Mouse (Mus musculus): ENCODE results near the gene Elp5. TPM values are rescaled to one million over a fixed set of nuclear protein-coding genes. Genes with fewer than 3 reads are reported as not detected.
A peak's percentile ranks its signal among the peaks of the same experiment; 100 is the strongest.

Gene Elp5
- polyA plus RNA-seq (2012; ENCODE audit: insufficient read depth, low replicate concordance), result 11.0 TPM in 1 of 2 replicates, not detected in the other

GRCm38 (mm10) chr11:69982225-69982624, at the start of gene Elp5:
Elp5 (minus strand) TSS chr11:69982517.
- Histone ChIP-seq H3K27me3 (replicated peaks) (no peaks in the 10 kb centered on the region), H3K9me3 (no peaks in the 10 kb centered on the region), H3K36me3 (replicated peaks; ENCODE audit: low read length) (peaks cover 58% of the 10 kb centered on the region), H3K4me1 (peaks cover 44% of the 10 kb centered on the region), H3K4me3 (replicated peaks) (peak within 1 kb of the TSS; percentile 95)
- no peak for TF ChIP-seq FLI1 (IDR thresholded peaks at IDR 0.05; ENCODE audit: low read length)
- no peak for TF ChIP-seq GATA1 (IDR thresholded peaks at IDR 0.05; ENCODE audit: borderline replicate concordance, low read length)

- Histone ChIP-seq H3K4me3 (replicated peaks) (no peak overlapping the region), H3K27me3 (replicated peaks) (no peaks in the 10 kb centered on the region), H3K4me1 (peaks cover 40% of the 10 kb centered on the region), H3K36me3 (replicated peaks; ENCODE audit: low read length) (peaks cover 41% of the 10 kb centered on the region), H3K9me3 (no peaks in the 10 kb centered on the region)
- TF ChIP-seq GATA1 (IDR thresholded peaks at IDR 0.05; ENCODE audit: borderline replicate concordance, low read length) (no peak), FLI1 (IDR thresholded peaks at IDR 0.05; ENCODE audit: low read length) (no peak)
Observed at GRCm38 (mm10) chr11:70031321-70031670, 49.0 kb upstream of the Elp5 start.

GRCm38 (mm10) chr11:70030651-70031320, 48.5 kb upstream of the Elp5 start:
- Histone ChIP-seq H3K27me3 (replicated peaks) (no peaks in the 10 kb centered on the region), H3K4me3 (replicated peaks) (no peak overlapping the region), H3K9me3 (no peaks in the 10 kb centered on the region), H3K36me3 (replicated peaks; ENCODE audit: low read length) (peaks cover 41% of the 10 kb centered on the region), H3K4me1 (peaks cover 41% of the 10 kb centered on the region)
- no peak for TF ChIP-seq FLI1 (IDR thresholded peaks at IDR 0.05; ENCODE audit: low read length)
- TF ChIP-seq GATA1 (IDR thresholded peaks at IDR 0.05; ENCODE audit: borderline replicate concordance, low read length), result no peak

- H3K4me3 ChIP-seq (replicated peaks), result no peak overlapping the region
- no peaks in the 10 kb centered on the region for H3K9me3 ChIP-seq
- H3K4me1 ChIP-seq, result peaks cover 40% of the 10 kb centered on the region
- no peaks in the 10 kb centered on the region for H3K27me3 ChIP-seq (replicated peaks)
- TF ChIP-seq GATA1 (IDR thresholded peaks at IDR 0.05; ENCODE audit: borderline replicate concordance, low read length) (no peak), FLI1 (IDR thresholded peaks at IDR 0.05; ENCODE audit: low read length) (no peak)
- peaks cover 41% of the 10 kb centered on the region for H3K36me3 ChIP-seq (replicated peaks; ENCODE audit: low read length)
Observed at GRCm38 (mm10) chr11:70029829-70030550, 47.7 kb upstream of the Elp5 start.

GRCm38 (mm10) chr11:70029130-70029801, 46.9 kb upstream of the Elp5 start:
- Histone ChIP-seq H3K4me3 (replicated peaks) (peak overlapping the region; percentile 76), H3K4me1 (peaks cover 43% of the 10 kb centered on the region), H3K27me3 (replicated peaks) (no peaks in the 10 kb centered on the region), H3K9me3 (no peaks in the 10 kb centered on the region), H3K36me3 (replicated peaks; ENCODE audit: low read length) (peaks cover 37% of the 10 kb centered on the region)
- TF ChIP-seq GATA1 (IDR thresholded peaks at IDR 0.05; ENCODE audit: borderline replicate concordance, low read length), result no peak
- no peak for TF ChIP-seq FLI1 (IDR thresholded peaks at IDR 0.05; ENCODE audit: low read length)

GRCm38 (mm10) chr11:70028401-70029129, 46.2 kb upstream of the Elp5 start:
- TF ChIP-seq GATA1 (IDR thresholded peaks at IDR 0.05; ENCODE audit: borderline replicate concordance, low read length), result no peak
- TF ChIP-seq FLI1 (IDR thresholded peaks at IDR 0.05; ENCODE audit: low read length), result no peak
- Histone ChIP-seq H3K27me3 (replicated peaks) (no peaks in the 10 kb centered on the region), H3K4me1 (peaks cover 47% of the 10 kb centered on the region)

GRCm38 (mm10) chr11:70027397-70027796, 45.1 kb upstream of the Elp5 start:
- peaks cover 25% of the 10 kb centered on the region for H3K36me3 ChIP-seq (replicated peaks; ENCODE audit: low read length)
- no peaks in the 10 kb centered on the region for H3K9me3 ChIP-seq
- no peaks in the 10 kb centered on the region for H3K27me3 ChIP-seq (replicated peaks)
- no peak overlapping the region for H3K4me3 ChIP-seq (replicated peaks)
- TF ChIP-seq GATA1 (IDR thresholded peaks at IDR 0.05; ENCODE audit: borderline replicate concordance, low read length) (no peak), FLI1 (IDR thresholded peaks at IDR 0.05; ENCODE audit: low read length) (no peak)
- peaks cover 47% of the 10 kb centered on the region for H3K4me1 ChIP-seq

More at GRCm38 (mm10) chr11:70028401-70029129, 46.2 kb upstream of the Elp5 start:
- H3K36me3 ChIP-seq (replicated peaks; ENCODE audit: low read length), result peaks cover 33% of the 10 kb centered on the region
- no peak overlapping the region for H3K4me3 ChIP-seq (replicated peaks)
- no peaks in the 10 kb centered on the region for H3K9me3 ChIP-seq

GRCm38 (mm10) chr11:70026689-70027088, 44.4 kb upstream of the Elp5 start:
- Histone ChIP-seq H3K36me3 (replicated peaks; ENCODE audit: low read length) (peaks cover 18% of the 10 kb centered on the region), H3K27me3 (replicated peaks) (no peaks in the 10 kb centered on the region), H3K4me1 (peaks cover 54% of the 10 kb centered on the region), H3K4me3 (replicated peaks) (no peak overlapping the region), H3K9me3 (no peaks in the 10 kb centered on the region)
- TF ChIP-seq FLI1 (IDR thresholded peaks at IDR 0.05; ENCODE audit: low read length) (no peak), GATA1 (IDR thresholded peaks at IDR 0.05; ENCODE audit: borderline replicate concordance, low read length) (no peak)

GRCm38 (mm10) chr11:70024151-70024514, 41.8 kb upstream of the Elp5 start:
- Histone ChIP-seq H3K4me1 (peaks cover 73% of the 10 kb centered on the region), H3K27me3 (replicated peaks) (no peaks in the 10 kb centered on the region), H3K9me3 (no peaks in the 10 kb centered on the region), H3K4me3 (replicated peaks) (no peak overlapping the region), H3K36me3 (replicated peaks; ENCODE audit: low read length) (no peaks in the 10 kb centered on the region)
- TF ChIP-seq GATA1 (IDR thresholded peaks at IDR 0.05; ENCODE audit: borderline replicate concordance, low read length), result no peak
- no peak for TF ChIP-seq FLI1 (IDR thresholded peaks at IDR 0.05; ENCODE audit: low read length)
